Comparison of ENCODE assay signal across 24 mouse cellular contexts in genomic region chr7:116679195-116679594, GRCm38 (mm10).
DNase-seq lines count a peak whose midpoint lies in the region; ATAC-seq lines count a peak whose summit lies in the region.
"Had no signal": no experiment of that assay in that cellular context is flagged by ENCODE, and none has a peak within 500 bp of the region (broad histone marks: within the 10 kb centered on the region; RNA-seq: fewer than 3 reads in every experiment).

No protein-coding gene starts in this region.

- peak; percentile 40 for DNase-seq in heart, adult 11 months
- no peak for DNase-seq in heart, embryonic 10.5 days (ENCODE audit: low spot score)
- DNase-seq in kidney, postnatal 14 days: no peak
- DNase-seq: adrenal gland, adult 8-10 months; adrenal gland, postnatal 14 days; adrenal gland, postnatal 36 days; B cell, adult 2 months; cerebellum, adult 11-12 months; cerebellum, adult 2 months; cerebellum, adult 9-10 months; cerebellum, postnatal 10 days; cerebellum, postnatal 25 days had no signal

- 76% methylated on average over 4 of the region's 4 CpGs for WGBS in heart, embryonic 10.5 days
- WGBS in stomach, embryonic 14.5 days: 64% methylated on average over 4 of the region's 4 CpGs
- WGBS in stomach, embryonic 16.5 days: 59% methylated on average over 4 of the region's 4 CpGs
- WGBS in forebrain, embryonic 16.5 days: 82% methylated on average over 4 of the region's 4 CpGs

- ATAC-seq in stomach, embryonic 14.5 days (ENCODE audit: insufficient number of reproducible peaks, insufficient read depth, low FRiP score, low read depth): peak; percentile 56
- ATAC-seq in stomach, embryonic 16.5 days (ENCODE audit: insufficient read depth, low FRiP score): peak; percentile 68; the same call in 1 of the 2 replicates
- no peak for ATAC-seq in forebrain, embryonic 16.5 days
- ATAC-seq: activated CD4-positive, CD25-positive, alpha-beta regulatory T cell, adult 4 months; CD4-positive, CD25-positive, alpha-beta regulatory T cell, adult 4 months; forebrain, embryonic 13.5 days; forebrain, embryonic 15.5 days; Patski had no signal

- H3K9me3 ChIP-seq in heart, embryonic 10.5 days: no peaks in the 10 kb centered on the region
- H3K9me3 ChIP-seq in stomach, embryonic 14.5 days (ENCODE audit: control insufficient read depth, low read depth, low read length): no peaks in the 10 kb centered on the region
- H3K9me3 ChIP-seq in stomach, embryonic 16.5 days (replicated peaks; ENCODE audit: control insufficient read depth, low read length): no peaks in the 10 kb centered on the region
- no peaks in the 10 kb centered on the region for H3K9me3 ChIP-seq in forebrain, embryonic 16.5 days (ENCODE audit: control insufficient read depth, low read length)
- H3K9me3 ChIP-seq: embryonic facial prominence, embryonic 10.5 days; embryonic facial prominence, embryonic 12.5 days; forebrain, embryonic 13.5 days; forebrain, embryonic 15.5 days had no signal

- H3K4me1 ChIP-seq in heart, embryonic 10.5 days: peaks cover 6% of the 10 kb centered on the region
- H3K4me1 ChIP-seq in stomach, embryonic 14.5 days (ENCODE audit: control insufficient read depth, insufficient read depth, low read length): 0 out of 2 replicates have a peak, but pooled peaks cover 2% of the 10 kb centered on the region
- peaks cover 4% of the 10 kb centered on the region; the same call in 1 of the 2 replicates for H3K4me1 ChIP-seq in stomach, embryonic 16.5 days (ENCODE audit: control insufficient read depth, insufficient read depth, low read length)
- H3K4me1 ChIP-seq in forebrain, embryonic 16.5 days (replicated peaks; ENCODE audit: control insufficient read depth, insufficient read depth, low read length): peaks cover 15% of the 10 kb centered on the region

- no peaks in the 10 kb centered on the region for H3K36me3 ChIP-seq in heart, embryonic 10.5 days
- no peaks in the 10 kb centered on the region for H3K36me3 ChIP-seq in stomach, embryonic 14.5 days (ENCODE audit: control insufficient read depth, insufficient read depth, low read length)
- no peaks in the 10 kb centered on the region for H3K36me3 ChIP-seq in stomach, embryonic 16.5 days (ENCODE audit: control insufficient read depth, insufficient read depth, low read length)
- no peaks in the 10 kb centered on the region for H3K36me3 ChIP-seq in forebrain, embryonic 16.5 days (ENCODE audit: control insufficient read depth, insufficient read depth)
- H3K36me3 ChIP-seq: embryonic facial prominence, embryonic 10.5 days; embryonic facial prominence, embryonic 12.5 days; forebrain, embryonic 15.5 days; G1E had no signal

- H3K27ac ChIP-seq in heart, embryonic 10.5 days: no peak overlapping the region
- H3K27ac ChIP-seq in stomach, embryonic 14.5 days (ENCODE audit: low read length): no peak overlapping the region
- no peak overlapping the region for H3K27ac ChIP-seq in stomach, embryonic 16.5 days (ENCODE audit: low read length)
- H3K27ac ChIP-seq in forebrain, embryonic 16.5 days (ENCODE audit: low read length): no peak overlapping the region
- H3K27ac ChIP-seq: embryonic facial prominence, embryonic 10.5 days; embryonic facial prominence, embryonic 12.5 days; forebrain, embryonic 13.5 days; forebrain, embryonic 15.5 days had no signal

- H3K4me2 ChIP-seq in stomach, embryonic 14.5 days (replicated peaks; ENCODE audit: low read depth, low read length): no peak overlapping the region
- no peak overlapping the region for H3K4me2 ChIP-seq in stomach, embryonic 16.5 days (ENCODE audit: low read depth, low read length)
- no peak overlapping the region for H3K4me2 ChIP-seq in forebrain, embryonic 16.5 days (ENCODE audit: low read length)
- H3K4me2 ChIP-seq: embryonic facial prominence, embryonic 12.5 days; forebrain, embryonic 13.5 days; forebrain, embryonic 15.5 days had no signal

- no peak overlapping the region for H3K4me3 ChIP-seq in heart, embryonic 10.5 days
- no peak overlapping the region for H3K4me3 ChIP-seq in stomach, embryonic 14.5 days (ENCODE audit: low read depth, low read length)
- H3K4me3 ChIP-seq in stomach, embryonic 16.5 days (replicated peaks; ENCODE audit: low read length): no peak overlapping the region
- no peak overlapping the region for H3K4me3 ChIP-seq in forebrain, embryonic 16.5 days (replicated peaks; ENCODE audit: low read length)
- H3K4me3 ChIP-seq: embryonic facial prominence, embryonic 10.5 days; embryonic facial prominence, embryonic 12.5 days; forebrain, embryonic 13.5 days; forebrain, embryonic 15.5 days had no signal

- H3K27me3 ChIP-seq in heart, embryonic 10.5 days (ENCODE audit: insufficient read depth, poor library complexity, severe bottlenecking): no peaks in the 10 kb centered on the region
- H3K27me3 ChIP-seq in stomach, embryonic 14.5 days (ENCODE audit: control insufficient read depth, insufficient read depth, low read length): no peaks in the 10 kb centered on the region
- no peaks in the 10 kb centered on the region for H3K27me3 ChIP-seq in stomach, embryonic 16.5 days (ENCODE audit: control insufficient read depth, insufficient read depth, low read length)
- H3K27me3 ChIP-seq in forebrain, embryonic 16.5 days (replicated peaks; ENCODE audit: control insufficient read depth, insufficient read depth, low read length): no peaks in the 10 kb centered on the region
- H3K27me3 ChIP-seq: CH12.LX; embryonic facial prominence, embryonic 12.5 days; forebrain, embryonic 13.5 days; forebrain, embryonic 15.5 days; Patski had no signal

- H3K9ac ChIP-seq in stomach, embryonic 14.5 days (replicated peaks; ENCODE audit: low read depth, low read length): no peak overlapping the region
- H3K9ac ChIP-seq in stomach, embryonic 16.5 days (ENCODE audit: low read length): no peak overlapping the region
- H3K9ac ChIP-seq in forebrain, embryonic 16.5 days (replicated peaks; ENCODE audit: low read depth, low read length): no peak overlapping the region
- H3K9ac ChIP-seq: embryonic facial prominence, embryonic 12.5 days; forebrain, embryonic 13.5 days; forebrain, embryonic 15.5 days had no signal
